Mouse (Mus musculus): Measurements from ENCODE around the gene 1700029J07Rik. TPM values are rescaled to one million over a fixed set of nuclear protein-coding genes. Genes with fewer than 3 reads are reported as not detected.

Gene 1700029J07Rik
- polyA plus RNA-seq, 1 experiment from 2014 or later: 4.7 TPM

DNA sequence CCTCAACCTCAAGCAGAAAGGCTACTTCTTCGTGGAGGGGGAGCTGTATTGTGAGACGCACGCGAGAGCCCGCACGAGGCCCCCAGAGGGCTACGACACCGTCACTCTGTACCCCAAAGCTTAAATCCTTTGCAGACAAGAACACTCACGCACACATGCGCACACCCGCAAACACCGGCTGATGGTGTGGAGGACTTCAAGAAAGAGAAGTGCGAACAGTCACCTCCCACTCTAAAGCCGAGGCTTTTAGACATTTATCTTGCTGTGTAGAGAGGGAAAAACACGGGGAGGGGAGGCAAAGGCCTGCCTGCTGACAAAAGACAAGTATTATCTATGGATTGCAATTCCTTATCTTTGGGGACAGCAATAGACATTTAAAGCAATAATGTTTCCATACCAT, 56.2 kb downstream of the 1700029J07Rik start:
- WGBS: 89% methylated on average over 15 of the region's 15 CpGs
- no peaks in the 10 kb centered on the region for H3K4me1 ChIP-seq (replicated peaks; ENCODE audit: control insufficient read depth, insufficient read depth, low read length)
- H3K27ac ChIP-seq: no peak overlapping the region
- no peaks in the 10 kb centered on the region for H3K9me3 ChIP-seq (ENCODE audit: control insufficient read depth, low read length)
- no peaks in the 10 kb centered on the region for H3K27me3 ChIP-seq (ENCODE audit: control insufficient read depth, insufficient read depth, low read length)
- H3K9ac ChIP-seq: no peak overlapping the region
- no peak for DNase-seq (ENCODE audit: low spot score)
- no peak overlapping the region for H3K4me2 ChIP-seq (replicated peaks)
- ATAC-seq (ENCODE audit: low FRiP score): no peak
- H3K36me3 ChIP-seq (replicated peaks; ENCODE audit: control insufficient read depth, insufficient read depth): no peaks in the 10 kb centered on the region
- no peak overlapping the region for H3K4me3 ChIP-seq (replicated peaks; ENCODE audit: low read length)

DNA sequence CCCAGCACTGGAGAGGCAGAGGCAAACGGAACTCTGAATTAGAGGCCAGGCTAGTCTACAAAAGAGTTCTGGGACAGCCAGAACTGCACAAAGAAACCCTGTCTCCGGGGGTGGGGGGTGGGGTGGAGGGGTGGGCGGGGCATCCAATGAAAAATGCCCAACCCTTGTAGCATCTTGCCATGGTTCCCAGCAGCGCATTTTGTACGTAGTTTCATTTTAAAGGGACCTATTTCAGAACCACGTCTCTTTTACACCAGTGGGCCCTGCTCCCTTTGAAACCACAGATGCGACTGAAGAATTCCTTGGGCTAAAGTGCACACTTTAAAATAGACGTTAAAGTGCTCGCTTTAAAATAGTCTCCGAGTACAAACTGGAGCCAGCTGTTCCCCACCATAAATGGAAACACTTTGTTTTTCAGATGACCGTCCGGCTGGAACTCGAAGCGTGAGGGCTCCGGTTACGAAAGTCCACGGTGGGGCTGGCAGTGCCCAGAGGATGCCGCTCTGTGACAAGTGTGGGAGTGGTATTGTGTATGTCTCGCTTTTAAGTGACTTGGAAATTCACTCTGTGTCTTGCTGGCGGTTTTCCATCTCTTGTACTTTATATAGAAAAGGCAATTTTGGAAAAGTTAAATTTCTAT, 57.9 kb downstream of the 1700029J07Rik start:
- Histone ChIP-seq H3K4me2 (replicated peaks) (no peak overlapping the region), H3K36me3 (replicated peaks; ENCODE audit: control insufficient read depth, insufficient read depth) (no peaks in the 10 kb centered on the region), H3K27ac (no peak overlapping the region), H3K9ac (no peak overlapping the region), H3K4me1 (replicated peaks; ENCODE audit: control insufficient read depth, insufficient read depth, low read length) (no peaks in the 10 kb centered on the region), H3K27me3 (ENCODE audit: control insufficient read depth, insufficient read depth, low read length) (no peaks in the 10 kb centered on the region), H3K9me3 (ENCODE audit: control insufficient read depth, low read length) (no peaks in the 10 kb centered on the region), H3K4me3 (replicated peaks; ENCODE audit: low read length) (no peak overlapping the region)
- 81% methylated on average over 20 of the region's 20 CpGs for WGBS
- ATAC-seq (ENCODE audit: low FRiP score) (no peak), DNase-seq (ENCODE audit: low spot score) (no peak)

DNA sequence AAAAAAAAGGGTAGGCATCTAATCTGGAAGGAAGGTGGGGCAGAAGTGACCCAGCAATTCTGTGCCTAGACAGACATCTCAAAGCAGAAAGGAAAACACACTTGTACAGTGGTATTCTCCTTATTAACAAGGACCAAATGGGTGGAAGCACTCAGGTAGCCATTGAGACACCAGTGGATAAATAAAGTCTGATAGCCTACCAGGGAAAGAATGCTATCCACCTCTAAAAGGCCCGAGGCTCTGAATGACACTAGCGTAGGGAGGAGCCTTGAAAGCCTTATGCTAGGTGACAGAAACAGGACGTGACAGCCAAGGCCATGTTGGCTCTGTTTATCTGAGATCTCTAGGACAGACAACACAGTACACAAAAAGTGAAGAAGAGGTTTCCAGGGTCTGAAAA, 58.6 kb downstream of the 1700029J07Rik start:
- H3K4me2 ChIP-seq (replicated peaks): no peak overlapping the region
- H3K27ac ChIP-seq: no peak overlapping the region
- no peak for DNase-seq (ENCODE audit: low spot score)
- no peak overlapping the region for H3K9ac ChIP-seq
- H3K4me1 ChIP-seq (replicated peaks; ENCODE audit: control insufficient read depth, insufficient read depth, low read length): no peaks in the 10 kb centered on the region
- ATAC-seq (ENCODE audit: low FRiP score): no peak
- no peaks in the 10 kb centered on the region for H3K9me3 ChIP-seq (ENCODE audit: control insufficient read depth, low read length)
- 89% methylated on average over 3 of the region's 3 CpGs for WGBS
- H3K36me3 ChIP-seq (replicated peaks; ENCODE audit: control insufficient read depth, insufficient read depth): no peaks in the 10 kb centered on the region
- no peaks in the 10 kb centered on the region for H3K27me3 ChIP-seq (ENCODE audit: control insufficient read depth, insufficient read depth, low read length)
- H3K4me3 ChIP-seq (replicated peaks; ENCODE audit: low read length): no peak overlapping the region

DNA sequence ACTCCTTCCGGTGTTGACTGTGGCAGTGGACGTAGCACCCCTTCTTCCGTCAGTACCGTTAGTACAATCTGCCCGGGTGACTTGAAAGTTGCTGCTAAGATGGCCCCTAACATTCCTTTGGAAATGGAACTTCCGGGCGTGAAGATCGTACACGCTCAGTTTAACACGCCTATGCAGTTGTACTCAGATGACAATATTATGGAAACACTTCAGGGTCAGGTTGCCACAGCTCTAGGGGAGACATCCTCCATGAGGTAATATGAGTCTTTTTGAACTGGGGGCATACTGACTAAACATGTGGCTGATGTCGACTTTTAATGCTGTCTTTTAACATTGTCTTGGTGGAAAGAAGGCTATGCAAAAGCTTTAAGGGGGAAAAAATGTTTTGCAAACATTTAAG, 61.3 kb downstream of the 1700029J07Rik start:
- no peak overlapping the region for H3K27ac ChIP-seq
- no peak overlapping the region for H3K9ac ChIP-seq
- H3K4me3 ChIP-seq (replicated peaks; ENCODE audit: low read length): no peak overlapping the region
- H3K4me1 ChIP-seq (replicated peaks; ENCODE audit: control insufficient read depth, insufficient read depth, low read length): no peaks in the 10 kb centered on the region
- no peak for ATAC-seq (ENCODE audit: low FRiP score)
- 92% methylated on average over 11 of the region's 11 CpGs for WGBS
- no peaks in the 10 kb centered on the region for H3K36me3 ChIP-seq (replicated peaks; ENCODE audit: control insufficient read depth, insufficient read depth)
- no peak for DNase-seq (ENCODE audit: low spot score)
- H3K9me3 ChIP-seq (ENCODE audit: control insufficient read depth, low read length): no peaks in the 10 kb centered on the region
- H3K4me2 ChIP-seq (replicated peaks): no peak overlapping the region
- H3K27me3 ChIP-seq (ENCODE audit: control insufficient read depth, insufficient read depth, low read length): no peaks in the 10 kb centered on the region

DNA sequence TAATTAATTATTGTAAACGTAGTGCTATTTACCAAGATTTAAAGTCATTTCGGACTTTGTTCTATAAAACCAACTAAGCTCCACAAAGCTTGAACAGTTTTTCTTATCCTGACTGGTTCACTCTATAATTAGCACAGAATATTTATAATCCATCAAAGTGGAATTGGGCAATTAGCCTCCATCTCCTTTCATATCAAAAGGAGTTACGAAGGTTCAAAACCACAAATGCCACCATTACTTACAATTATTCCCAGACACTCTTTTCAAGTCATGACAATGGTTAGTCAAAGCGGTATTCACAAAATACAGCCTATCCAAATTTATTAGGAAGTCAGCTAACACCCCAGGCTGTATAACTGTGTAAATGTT, 68.8 kb downstream of the 1700029J07Rik start:
- no peak for ATAC-seq (ENCODE audit: low FRiP score)

DNA sequence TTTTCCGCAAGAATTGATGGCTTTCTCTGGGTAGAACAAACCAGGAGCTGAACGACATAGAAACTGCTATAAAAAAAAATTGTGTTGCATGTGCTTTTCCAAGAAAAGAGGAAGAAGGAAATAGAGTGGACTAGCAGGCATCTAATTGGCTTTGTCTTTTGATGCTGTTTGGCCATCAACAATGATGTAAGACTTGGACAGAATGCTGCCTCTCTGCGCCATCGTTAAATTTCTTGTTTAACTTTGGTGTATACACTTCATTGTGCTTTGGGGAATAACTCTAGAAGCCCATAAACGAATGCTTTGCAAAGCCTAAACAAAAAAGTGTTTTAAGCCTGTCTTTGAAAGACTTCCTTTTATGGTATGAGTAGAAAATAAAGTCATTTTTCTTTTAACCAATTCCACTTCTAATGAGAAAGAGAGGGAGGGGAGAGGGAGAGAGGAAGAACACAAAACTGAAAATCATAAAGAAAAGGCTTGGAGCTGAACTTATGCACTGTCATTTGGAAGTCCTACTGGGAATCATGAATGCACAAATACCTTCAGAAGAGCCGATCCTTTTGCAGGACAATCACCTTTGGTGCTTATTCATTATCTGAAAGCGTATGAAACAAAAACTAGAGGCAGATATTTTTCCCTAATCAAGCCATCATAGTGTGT, 69.3 kb downstream of the 1700029J07Rik start:
- Histone ChIP-seq H3K9ac (no peak overlapping the region), H3K4me2 (replicated peaks) (no peak overlapping the region), H3K36me3 (replicated peaks; ENCODE audit: control insufficient read depth, insufficient read depth) (no peaks in the 10 kb centered on the region), H3K4me1 (replicated peaks; ENCODE audit: control insufficient read depth, insufficient read depth, low read length) (peaks cover 12% of the 10 kb centered on the region; the same call in 1 of the 2 replicates), H3K4me3 (replicated peaks; ENCODE audit: low read length) (no peak overlapping the region), H3K9me3 (ENCODE audit: control insufficient read depth, low read length) (no peaks in the 10 kb centered on the region), H3K27me3 (ENCODE audit: control insufficient read depth, insufficient read depth, low read length) (no peaks in the 10 kb centered on the region), H3K27ac (no peak overlapping the region)
- ATAC-seq (ENCODE audit: low FRiP score) (no peak), DNase-seq (ENCODE audit: low spot score) (no peak)
- 81% methylated on average over 7 of the region's 7 CpGs for WGBS

More for the DNA sequence above, 68.8 kb downstream of the 1700029J07Rik start:
- Histone ChIP-seq H3K9ac (no peak overlapping the region), H3K4me1 (replicated peaks; ENCODE audit: control insufficient read depth, insufficient read depth, low read length) (peaks cover 9% of the 10 kb centered on the region; the same call in 1 of the 2 replicates), H3K27ac (no peak overlapping the region), H3K4me3 (replicated peaks; ENCODE audit: low read length) (no peak overlapping the region), H3K27me3 (ENCODE audit: control insufficient read depth, insufficient read depth, low read length) (no peaks in the 10 kb centered on the region), H3K36me3 (replicated peaks; ENCODE audit: control insufficient read depth, insufficient read depth) (no peaks in the 10 kb centered on the region), H3K4me2 (replicated peaks) (no peak overlapping the region), H3K9me3 (ENCODE audit: control insufficient read depth, low read length) (no peaks in the 10 kb centered on the region)
- WGBS: 89% methylated on average over 4 of the region's 4 CpGs
- DNase-seq (ENCODE audit: low spot score): no peak

DNA sequence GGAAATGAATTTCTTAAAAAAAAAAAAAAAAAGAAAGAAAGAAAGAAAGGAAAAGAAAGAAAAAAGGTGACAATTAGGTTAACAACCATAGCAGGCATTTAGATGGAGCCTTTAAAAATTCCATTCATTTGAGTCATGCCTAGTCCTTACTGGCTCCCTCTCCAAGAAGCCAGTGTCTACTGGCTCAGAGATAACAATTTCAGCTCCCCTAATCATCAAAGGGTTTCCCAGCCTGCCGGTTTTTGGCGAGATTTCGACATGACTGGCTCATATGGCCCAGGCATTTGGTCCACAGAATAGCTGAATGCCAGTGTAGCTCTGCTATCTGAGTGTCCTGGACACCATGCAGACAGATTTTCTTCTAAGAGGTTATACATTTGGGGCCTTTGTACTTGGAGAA, 71.4 kb downstream of the 1700029J07Rik start:
- H3K4me3 ChIP-seq (replicated peaks; ENCODE audit: low read length): no peak overlapping the region
- peaks cover 12% of the 10 kb centered on the region; the same call in 1 of the 2 replicates for H3K4me1 ChIP-seq (replicated peaks; ENCODE audit: control insufficient read depth, insufficient read depth, low read length)
- DNase-seq (ENCODE audit: low spot score) (no peak), ATAC-seq (ENCODE audit: low FRiP score) (no peak)
- H3K27me3 ChIP-seq (ENCODE audit: control insufficient read depth, insufficient read depth, low read length): no peaks in the 10 kb centered on the region
- H3K9me3 ChIP-seq (ENCODE audit: control insufficient read depth, low read length): no peaks in the 10 kb centered on the region
- no peaks in the 10 kb centered on the region for H3K36me3 ChIP-seq (replicated peaks; ENCODE audit: control insufficient read depth, insufficient read depth)
- H3K9ac ChIP-seq: no peak overlapping the region
- no peak overlapping the region for H3K4me2 ChIP-seq (replicated peaks)
- WGBS: 60% methylated on average over 3 of the region's 3 CpGs
- H3K27ac ChIP-seq: no peak overlapping the region

Other genes with a start within 250 kb of the 1700029J07Rik start
- 19.2 TPM in 2 replicates for gene Pdlim3, start 89.8 kb downstream of the 1700029J07Rik start, polyA plus RNA-seq (2014; fragmentation: Nextera tagmentation; extraction: Ambion mirVana)
- gene Ccdc110, start 40.6 kb downstream of the 1700029J07Rik start, polyA plus RNA-seq (2014; fragmentation: Nextera tagmentation; extraction: Ambion mirVana): 0.23 TPM in 1 of 2 replicates, not detected in the other
- gene Ufsp2, start 276 bp upstream of the 1700029J07Rik start, polyA plus RNA-seq (2014; fragmentation: Nextera tagmentation; extraction: Ambion mirVana): 56.5 and 63.8 TPM in 2 replicates
- gene Lrp2bp, start 24.1 kb upstream of the 1700029J07Rik start, polyA plus RNA-seq (2014; fragmentation: Nextera tagmentation; extraction: Ambion mirVana): 0.56 and 0.70 TPM in 2 replicates
- gene Ankrd37, start 30.5 kb upstream of the 1700029J07Rik start, polyA plus RNA-seq (2014; fragmentation: Nextera tagmentation; extraction: Ambion mirVana): 30.1 and 31.7 TPM in 2 replicates
- 23.7 and 24.5 TPM in 2 replicates for gene Cfap97, start 176.5 kb upstream of the 1700029J07Rik start, polyA plus RNA-seq (2014; fragmentation: Nextera tagmentation; extraction: Ambion mirVana)
- 14.4 and 14.8 TPM in 2 replicates for gene Snx25, start 176.9 kb upstream of the 1700029J07Rik start, polyA plus RNA-seq (2014; fragmentation: Nextera tagmentation; extraction: Ambion mirVana)
- 971 and 973 TPM in 2 replicates for gene Slc25a4, start 236.0 kb upstream of the 1700029J07Rik start, polyA plus RNA-seq (2014; fragmentation: Nextera tagmentation; extraction: Ambion mirVana)

Data from hindbrain, embryonic 14.5 days (tissue).